Mouse (Mus musculus) liver, embryonic 14.5 days (tissue): ENCODE results near the gene Evl.

ENCODE experiments used
- CTCF ChIP-seq: IDR thresholded peaks from 2 replicates; pipeline ENCODE4 v1.5.1; 2016; ENCODE audit warnings: antibody characterized with exemption, low read depth, control low read depth
- EP300 ChIP-seq: IDR thresholded peaks from 2 replicates; pipeline ENCODE4 v1.6.1; 2016; ENCODE audit warnings: antibody characterized with exemption, low read depth

GRCm38 (mm10) chr12:108642019-108642418 lies 87.5 kb downstream of the Evl start:
- no peak for TF ChIP-seq CTCF
- TF ChIP-seq EP300, result no peak
